Mouse (Mus musculus) embryonic facial prominence, embryonic 14.5 days (tissue): ENCODE measurements around the gene Pkd2. TPM values are rescaled to one million over a fixed set of nuclear protein-coding genes. Genes with fewer than 3 reads are reported as not detected.

Source experiments
- ATAC-seq: fragments of 200-750 bp; cut with Nextera tagmentation; 2 replicates; pipeline ENCODE4 v1.8.0; 2017; ENCODE audit warnings: low read depth, moderate number of reproducible peaks, moderate TSS enrichment
- DNase-seq: peaks from one replicate; pipeline ENCODE4 v3.0.0-alpha.2; 2015; ENCODE audit warnings: low spot score
- H3K27ac ChIP-seq: fragments of 300-500 bp; sonication (generic); replicated peaks from 2 replicates; pipeline ENCODE4 v1.5.1; 2014; ENCODE audit warnings: low read depth, mild to moderate bottlenecking, low read length, moderate library complexity
- H3K27me3 ChIP-seq: fragments of 300-500 bp; sonication (generic); replicated peaks from 2 replicates; pipeline ENCODE4 v1.6.1; 2014; ENCODE audit warnings: low read length; ENCODE audit not compliant: control insufficient read depth, insufficient read depth
- H3K36me3 ChIP-seq: fragments of 300-500 bp; sonication (generic); 2 replicates; pipeline ENCODE4 v1.6.1; 2014; ENCODE audit warnings: low read length, mixed read lengths; ENCODE audit not compliant: control insufficient read depth, insufficient read depth
- H3K4me1 ChIP-seq: fragments of 300-500 bp; sonication (generic); 2 replicates; pipeline ENCODE4 v1.6.1; 2014; ENCODE audit warnings: antibody characterized with exemption, low read length; ENCODE audit not compliant: control insufficient read depth, insufficient read depth
- H3K4me2 ChIP-seq: fragments of 300-500 bp; sonication (generic); 2 replicates; pipeline ENCODE4 v1.6.1; 2014; ENCODE audit warnings: low read depth, mild to moderate bottlenecking, low read length, moderate library complexity, mixed read lengths
- H3K4me3 ChIP-seq: fragments of 300-500 bp; sonication (generic); 2 replicates; pipeline ENCODE4 v1.5.1; 2014; ENCODE audit warnings: low read depth, mild to moderate bottlenecking, low read length
- H3K9ac ChIP-seq: fragments of 300-500 bp; sonication (generic); 2 replicates; pipeline ENCODE4 v1.6.1; 2014; ENCODE audit warnings: low read depth, mild to moderate bottlenecking, low read length, moderate library complexity, mixed read lengths
- H3K9me3 ChIP-seq: fragments of 300-500 bp; sonication (generic); 2 replicates; pipeline ENCODE4 v1.6.1; 2016; ENCODE audit warnings: low read length; ENCODE audit not compliant: control insufficient read depth
- whole genome bisulfite sequencing: fragments of 180-500 bp; shearing (Covaris S2); extraction: QIAGEN DNeasy Blood & Tissue Kit; methylation state at CpG from one replicate; pipeline ENCODE4 v1.1.7; 2014; 5-methylcytosine and 5-hydroxymethylcytosine counted together
- polyA plus RNA-seq: library from polyadenylated mRNA; unstranded; fragments of >200 nt; fragmentation: Nextera tagmentation; extraction: Ambion mirVana; gene quantifications from 2 replicates; pipeline ENCODE4 v1.2.1, GENCODE M21; 2014

The Pkd2 gene
- polyA plus RNA-seq, 1 experiment from 2014 or later: 27.6 TPM

GRCm38 (mm10) chr5:104538612-104539011 is 79.4 kb downstream of the Pkd2 start:
- 98% methylated on average over 1 of the region's 1 CpGs for WGBS
- 0 out of 2 replicates have a peak, but pooled peaks cover 6% of the 10 kb centered on the region for H3K9me3 ChIP-seq
- no peak overlapping the region for H3K4me2 ChIP-seq
- no peak overlapping the region for H3K4me3 ChIP-seq
- ATAC-seq: no peak
- H3K9ac ChIP-seq: no peak overlapping the region
- DNase-seq: no peak
- H3K27ac ChIP-seq: no peak overlapping the region
- no peaks in the 10 kb centered on the region for H3K27me3 ChIP-seq
- H3K4me1 ChIP-seq: no peaks in the 10 kb centered on the region
- peaks cover 67% of the 10 kb centered on the region for H3K36me3 ChIP-seq

GRCm38 (mm10) chr5:104539331-104539730 is 80.1 kb downstream of the Pkd2 start:
- H3K4me3 ChIP-seq: no peak overlapping the region
- H3K36me3 ChIP-seq: peaks cover 74% of the 10 kb centered on the region
- 0 out of 2 replicates have a peak, but pooled peaks cover 6% of the 10 kb centered on the region for H3K9me3 ChIP-seq
- no peak for DNase-seq
- ATAC-seq: no peak
- no peak overlapping the region for H3K9ac ChIP-seq
- H3K27ac ChIP-seq: no peak overlapping the region
- H3K4me1 ChIP-seq: no peaks in the 10 kb centered on the region
- H3K4me2 ChIP-seq: no peak overlapping the region
- WGBS: 87% methylated on average over 4 of the region's 4 CpGs
- H3K27me3 ChIP-seq: no peaks in the 10 kb centered on the region

Other genes starting within 250 kb of the Pkd2 start
- 688 and 1,076 TPM in 2 replicates for gene Ibsp, start 160.3 kb upstream of the Pkd2 start, polyA plus RNA-seq
- 0.55 and 0.58 TPM in 2 replicates for gene Mepe, start 134.1 kb upstream of the Pkd2 start, polyA plus RNA-seq
- 310 and 610 TPM in 2 replicates for gene Spp1, start 24.3 kb upstream of the Pkd2 start, polyA plus RNA-seq
- gene BC005561, start 48.9 kb downstream of the Pkd2 start, polyA plus RNA-seq: 10.4 and 11.5 TPM in 2 replicates